Mouse (Mus musculus) intestine, embryonic 16.5 days (tissue): ENCODE data around the gene Tekt3. TPM values are rescaled to one million over a fixed set of nuclear protein-coding genes. Genes with fewer than 3 reads are reported as not detected.

Experiments used
- ATAC-seq: fragments of 200-750 bp; cut with Nextera tagmentation; 2 replicates; pipeline ENCODE4 v1.8.0; 2017; ENCODE audit warnings: moderate TSS enrichment, moderate library complexity
- H3K27ac ChIP-seq: fragments of 300-500 bp; sonication (generic); 2 replicates; pipeline ENCODE4 v1.5.1; 2014; ENCODE audit warnings: mild to moderate bottlenecking, low read length
- H3K27me3 ChIP-seq: fragments of 300-500 bp; sonication (generic); replicated peaks from 2 replicates; pipeline ENCODE4 v1.6.1; 2014; ENCODE audit warnings: low read length, control low read depth, mixed read lengths; ENCODE audit not compliant: control insufficient read depth, insufficient read depth
- H3K36me3 ChIP-seq: fragments of 300-500 bp; sonication (generic); 2 replicates; pipeline ENCODE4 v1.6.1; 2014; ENCODE audit warnings: low read length, control low read depth; ENCODE audit not compliant: control insufficient read depth, insufficient read depth
- H3K4me1 ChIP-seq: fragments of 300-500 bp; sonication (generic); 2 replicates; pipeline ENCODE4 v1.6.1; 2014; ENCODE audit warnings: low read length, control low read depth, mixed read lengths; ENCODE audit not compliant: control insufficient read depth, insufficient read depth
- H3K4me2 ChIP-seq: fragments of 300-500 bp; sonication (generic); 2 replicates; pipeline ENCODE4 v1.6.1; 2014; ENCODE audit warnings: low read depth, low read length, control low read depth
- H3K4me3 ChIP-seq: fragments of 300-500 bp; sonication (generic); 2 replicates; pipeline ENCODE4 v1.5.1; 2014; ENCODE audit warnings: mild to moderate bottlenecking, low read length
- H3K9ac ChIP-seq: fragments of 300-500 bp; sonication (generic); 2 replicates; pipeline ENCODE4 v1.6.1; 2014; ENCODE audit warnings: low read depth, low read length
- H3K9me3 ChIP-seq: fragments of 300-500 bp; sonication (generic); 2 replicates; pipeline ENCODE4 v1.6.1; 2016; ENCODE audit warnings: low read length, control low read depth; ENCODE audit not compliant: control insufficient read depth
- WGBS: fragments of 180-500 bp; shearing (Covaris S2); extraction: QIAGEN DNeasy Blood & Tissue Kit; methylation state at CpG from one replicate; pipeline ENCODE4 v1.1.7; 2014; 5-methylcytosine and 5-hydroxymethylcytosine counted together
- polyA plus RNA-seq: library from polyadenylated mRNA; unstranded; fragments of >200 nt; fragmentation: Nextera tagmentation; extraction: Ambion mirVana; gene quantifications from 2 replicates; pipeline ENCODE4 v1.2.1, GENCODE M21; 2015

Tekt3 gene
- polyA plus RNA-seq, 1 experiment from 2014 or later = not detected

- WGBS = 62% methylated on average over 5 of the region's 5 CpGs
- H3K36me3 ChIP-seq = no peaks in the 10 kb centered on the region
- no peak overlapping the region for H3K4me2 ChIP-seq
- no peaks in the 10 kb centered on the region for H3K27me3 ChIP-seq
- no peak for ATAC-seq
- H3K4me3 ChIP-seq = no peak overlapping the region
- no peaks in the 10 kb centered on the region for H3K9me3 ChIP-seq
- H3K9ac ChIP-seq = no peak overlapping the region
- H3K27ac ChIP-seq = no peak overlapping the region
- H3K4me1 ChIP-seq = peaks cover 6% of the 10 kb centered on the region
Measured at GRCm38 (mm10) chr11:63092271-63092670, 30.8 kb downstream of the Tekt3 start.

- H3K27me3 ChIP-seq = no peaks in the 10 kb centered on the region
- no peak overlapping the region for H3K27ac ChIP-seq
- peaks cover 6% of the 10 kb centered on the region for H3K4me1 ChIP-seq
- no peak overlapping the region for H3K9ac ChIP-seq
- ATAC-seq = no peak
- no peak overlapping the region for H3K4me3 ChIP-seq
- 50% methylated on average over 5 of the region's 5 CpGs for WGBS
- H3K36me3 ChIP-seq = no peaks in the 10 kb centered on the region
- H3K4me2 ChIP-seq = no peak overlapping the region
- H3K9me3 ChIP-seq = no peaks in the 10 kb centered on the region
Measured at GRCm38 (mm10) chr11:63093601-63094000, 32.1 kb downstream of the Tekt3 start.

- no peak for ATAC-seq
- H3K4me1 ChIP-seq = peaks cover 6% of the 10 kb centered on the region
- no peak overlapping the region for H3K4me3 ChIP-seq
- H3K36me3 ChIP-seq = no peaks in the 10 kb centered on the region
- no peaks in the 10 kb centered on the region for H3K9me3 ChIP-seq
- H3K27ac ChIP-seq = no peak overlapping the region
- 88% methylated on average over 8 of the region's 8 CpGs for WGBS
- no peak overlapping the region for H3K4me2 ChIP-seq
- H3K27me3 ChIP-seq = no peaks in the 10 kb centered on the region
- H3K9ac ChIP-seq = no peak overlapping the region
Measured at GRCm38 (mm10) chr11:63094496-63094895, 33.0 kb downstream of the Tekt3 start.

GRCm38 (mm10) chr11:63098016-63098415 lies 36.6 kb downstream of the Tekt3 start:
- H3K9ac ChIP-seq = no peak overlapping the region
- H3K4me1 ChIP-seq = no peaks in the 10 kb centered on the region
- H3K27me3 ChIP-seq = no peaks in the 10 kb centered on the region
- 76% methylated on average over 3 of the region's 3 CpGs for WGBS
- no peak overlapping the region for H3K27ac ChIP-seq
- no peaks in the 10 kb centered on the region for H3K9me3 ChIP-seq
- H3K4me2 ChIP-seq = no peak overlapping the region
- no peak overlapping the region for H3K4me3 ChIP-seq
- H3K36me3 ChIP-seq = no peaks in the 10 kb centered on the region
- ATAC-seq = no peak

GRCm38 (mm10) chr11:63099390-63099789 lies 37.9 kb downstream of the Tekt3 start:
- ATAC-seq = 0 out of 2 replicates have a peak, but pooled peaks have one; percentile 36
- Histone ChIP-seq H3K9ac (no peak overlapping the region), H3K4me2 (no peak overlapping the region), H3K27me3 (no peaks in the 10 kb centered on the region), H3K36me3 (no peaks in the 10 kb centered on the region), H3K4me3 (no peak overlapping the region), H3K9me3 (no peaks in the 10 kb centered on the region), H3K4me1 (no peaks in the 10 kb centered on the region), H3K27ac (no peak overlapping the region)
- 48% methylated on average over 3 of the region's 3 CpGs for WGBS

- no peaks in the 10 kb centered on the region for H3K9me3 ChIP-seq
- no peak for ATAC-seq
- no peak overlapping the region for H3K4me2 ChIP-seq
- no peak overlapping the region for H3K9ac ChIP-seq
- H3K4me1 ChIP-seq = no peaks in the 10 kb centered on the region
- H3K27ac ChIP-seq = no peak overlapping the region
- no peaks in the 10 kb centered on the region for H3K36me3 ChIP-seq
- WGBS = 72% methylated on average over 7 of the region's 7 CpGs
- H3K4me3 ChIP-seq = no peak overlapping the region
- H3K27me3 ChIP-seq = no peaks in the 10 kb centered on the region
Measured at GRCm38 (mm10) chr11:63103256-63103655, 41.8 kb downstream of the Tekt3 start.

- no peak overlapping the region for H3K9ac ChIP-seq
- ATAC-seq = no peak
- H3K4me3 ChIP-seq = no peak overlapping the region
- no peak overlapping the region for H3K4me2 ChIP-seq
- H3K27ac ChIP-seq = no peak overlapping the region
- H3K4me1 ChIP-seq = no peaks in the 10 kb centered on the region
- no peaks in the 10 kb centered on the region for H3K9me3 ChIP-seq
- H3K36me3 ChIP-seq = no peaks in the 10 kb centered on the region
- 76% methylated on average over 2 of the region's 2 CpGs for WGBS
- H3K27me3 ChIP-seq = no peaks in the 10 kb centered on the region
Measured at GRCm38 (mm10) chr11:63104026-63104425, 42.6 kb downstream of the Tekt3 start.

- Histone ChIP-seq H3K4me3 (no peak overlapping the region), H3K4me2 (no peak overlapping the region), H3K27me3 (no peaks in the 10 kb centered on the region), H3K36me3 (no peaks in the 10 kb centered on the region), H3K4me1 (no peaks in the 10 kb centered on the region), H3K9me3 (no peaks in the 10 kb centered on the region), H3K27ac (no peak overlapping the region), H3K9ac (no peak overlapping the region)
- ATAC-seq = no peak
- 62% methylated on average over 1 of the region's 1 CpGs for WGBS
Measured at GRCm38 (mm10) chr11:63109230-63109775, 47.8 kb downstream of the Tekt3 start.

GRCm38 (mm10) chr11:63110329-63110728 lies 48.9 kb downstream of the Tekt3 start:
- H3K4me3 ChIP-seq = no peak overlapping the region
- WGBS = 82% methylated on average over 3 of the region's 3 CpGs
- H3K4me2 ChIP-seq = no peak overlapping the region
- no peaks in the 10 kb centered on the region for H3K9me3 ChIP-seq
- H3K27me3 ChIP-seq = no peaks in the 10 kb centered on the region
- no peak overlapping the region for H3K9ac ChIP-seq
- no peak for ATAC-seq
- H3K4me1 ChIP-seq = no peaks in the 10 kb centered on the region
- no peak overlapping the region for H3K27ac ChIP-seq
- no peaks in the 10 kb centered on the region for H3K36me3 ChIP-seq
